Mouse (Mus musculus) ovary, adult 18-20 months (tissue): ENCODE measurements around the gene Rab31.

Source experiments
- DNase-seq: peaks from one replicate; pipeline ENCODE4 v3.0.0; 2022; ENCODE audit warnings: low spot score, mixed read lengths

Gene Rab31

DNA sequence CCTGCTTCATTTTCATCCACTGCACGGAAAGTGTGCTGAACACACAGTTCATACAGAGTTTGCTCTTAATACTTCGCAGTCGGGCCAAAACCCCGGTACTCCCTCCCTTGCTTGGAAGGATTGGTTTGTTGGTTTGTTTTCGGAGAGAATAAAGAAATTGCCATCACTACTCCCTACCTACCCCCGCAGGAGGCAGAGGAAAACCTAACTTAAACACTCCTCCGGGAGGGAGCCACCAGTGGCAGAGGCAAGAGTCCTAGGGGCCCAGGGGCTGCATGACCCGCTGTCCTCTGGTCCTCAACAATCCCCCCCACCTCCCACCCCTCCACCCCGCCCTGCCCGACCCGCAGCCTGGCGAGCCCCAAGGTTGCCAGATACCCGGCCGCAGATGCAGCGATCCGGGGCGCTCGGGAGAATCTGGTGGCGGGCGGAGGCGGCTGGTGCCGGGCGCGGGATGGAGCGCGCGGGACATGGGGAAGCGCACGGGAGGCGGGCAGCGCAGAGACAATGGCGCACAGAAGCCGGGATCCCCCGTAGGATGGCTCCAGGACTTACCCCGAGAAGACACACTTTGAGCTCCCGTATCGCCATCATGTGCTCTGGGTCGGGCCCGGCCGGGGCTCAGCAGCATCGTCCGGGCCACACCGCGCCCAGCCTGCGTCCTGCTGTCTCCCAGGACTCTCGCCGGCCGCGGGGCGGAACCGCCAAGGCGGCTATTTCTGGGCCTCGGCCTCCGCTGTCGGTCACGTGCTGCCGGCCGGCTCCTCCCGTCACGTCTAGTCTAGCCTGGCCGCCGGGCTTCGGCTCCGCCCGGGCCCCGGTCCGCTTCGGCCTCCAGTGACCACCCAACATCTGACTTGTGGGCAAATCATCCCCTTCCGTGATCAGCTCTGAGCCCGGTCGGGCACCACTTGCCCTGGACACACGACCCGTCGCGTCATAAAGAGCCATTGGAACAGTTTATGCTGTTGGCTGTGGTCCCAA lies at the start of gene Rab31:
Gene Rab31, minus strand, starts transcription at position 802 of the 984 bp plus-strand sequence.
- DNase-seq, result peak; percentile 75

DNA sequence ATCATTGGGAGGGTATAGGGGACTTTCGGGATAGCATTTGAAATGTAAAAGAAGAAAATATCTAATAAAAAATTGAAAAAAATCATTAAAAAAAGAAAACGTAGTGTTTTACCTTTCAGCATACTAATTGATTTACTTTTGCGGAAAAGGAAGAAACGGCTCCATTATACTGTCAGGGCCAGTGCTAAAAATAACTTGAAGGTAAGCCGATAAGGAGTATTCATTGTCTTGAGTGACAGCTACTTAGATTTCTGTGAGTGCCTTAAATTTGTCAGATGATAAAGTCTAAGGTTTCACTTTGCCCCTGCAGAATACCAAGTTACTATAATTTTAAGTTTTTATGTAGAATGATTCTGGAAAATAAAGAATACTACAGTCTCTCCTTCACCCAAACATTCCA lies 47.6 kb upstream of the Rab31 start:
- no peak for DNase-seq

- DNase-seq, result no peak
Measured at GRCm38 (mm10) chr17:65813763-65814162, 41.2 kb upstream of the Rab31 start.

GRCm38 (mm10) chr17:65811032-65811431 lies 38.5 kb upstream of the Rab31 start:
- DNase-seq, result no peak

GRCm38 (mm10) chr17:65806416-65806815 lies 33.9 kb upstream of the Rab31 start:
- no peak for DNase-seq

GRCm38 (mm10) chr17:65805966-65806365 lies 33.4 kb upstream of the Rab31 start:
- no peak for DNase-seq

DNA sequence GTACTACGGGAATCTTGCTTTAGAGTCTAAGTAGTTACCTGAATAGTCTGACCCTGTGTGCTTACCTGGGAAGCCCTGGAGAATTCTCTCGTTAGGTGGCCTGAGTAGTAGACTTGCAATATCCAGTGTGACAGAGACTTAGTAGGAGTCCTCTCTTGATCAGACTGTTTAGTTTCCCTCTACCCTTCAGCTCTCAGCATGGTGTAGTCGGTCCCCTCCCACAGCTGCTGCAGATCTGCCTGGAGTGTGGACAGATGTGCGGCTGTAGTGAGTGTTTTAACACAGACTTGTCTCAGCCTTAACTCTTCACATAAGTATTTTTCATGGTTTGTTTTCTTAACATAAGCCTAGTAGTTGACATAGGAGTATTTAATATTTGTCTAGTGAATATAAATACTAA lies 29.5 kb upstream of the Rab31 start:
- no peak for DNase-seq

- DNase-seq, result no peak
Measured at GRCm38 (mm10) chr17:65800451-65800850, 27.9 kb upstream of the Rab31 start.

DNA sequence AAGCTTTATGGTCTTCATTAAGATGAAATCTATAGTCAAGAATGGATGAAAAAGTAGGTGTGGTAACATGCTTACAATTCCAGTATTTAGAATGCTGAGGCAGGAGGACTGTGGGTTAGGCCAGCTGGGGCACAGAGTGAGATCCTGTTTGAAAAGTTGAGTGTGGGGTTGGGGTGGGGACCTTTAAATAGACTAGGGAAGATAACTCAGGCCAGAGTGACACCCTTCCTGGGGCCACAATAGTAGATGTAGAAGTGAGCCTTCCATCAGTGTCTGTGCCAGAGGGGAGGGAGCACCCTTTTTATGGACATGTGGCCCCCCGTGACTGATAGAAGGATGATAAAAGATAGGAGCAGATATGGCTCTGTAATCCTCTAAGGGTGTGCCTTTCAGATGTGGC lies 26.8 kb upstream of the Rab31 start:
- no peak for DNase-seq

DNA sequence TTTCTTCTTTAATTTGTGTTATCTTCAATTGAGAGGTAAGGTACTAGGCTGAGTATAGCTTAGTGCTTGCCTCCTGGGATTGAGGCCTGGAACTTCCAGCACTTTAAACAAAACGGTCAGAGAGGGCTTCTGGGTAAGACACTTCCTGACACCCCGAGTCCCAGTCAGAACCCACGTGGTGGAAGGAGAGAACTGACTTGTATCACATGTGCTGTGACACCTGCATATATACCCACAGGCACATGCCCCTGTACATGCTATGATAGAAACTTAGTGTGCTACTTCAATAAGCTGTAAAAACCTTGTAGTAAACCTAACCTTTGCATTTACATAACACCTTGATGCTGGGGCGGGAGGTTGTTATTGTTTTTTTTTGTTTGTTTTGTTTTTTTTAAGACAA lies 25.9 kb upstream of the Rab31 start:
- no peak for DNase-seq

DNA sequence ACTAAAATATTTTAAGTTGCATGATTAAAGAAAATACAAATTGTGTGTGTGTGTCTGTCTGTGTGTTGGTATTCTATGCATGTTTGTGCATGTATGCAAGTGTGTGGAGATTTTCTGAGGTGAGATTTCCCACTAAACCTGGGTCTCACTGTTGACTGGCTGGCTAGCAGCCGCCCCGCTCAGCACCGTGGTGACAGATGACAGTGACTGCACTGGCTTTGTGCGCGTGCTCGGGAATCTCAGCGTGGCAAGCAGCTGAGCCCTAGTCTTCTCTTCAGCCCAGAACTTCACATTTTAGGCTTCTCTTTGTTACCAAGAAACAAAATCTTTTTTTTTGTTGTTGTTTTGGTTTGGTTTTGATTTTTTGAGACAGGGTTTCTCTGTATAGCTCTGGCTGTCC lies 23.5 kb upstream of the Rab31 start:
- DNase-seq, result no peak

DNA sequence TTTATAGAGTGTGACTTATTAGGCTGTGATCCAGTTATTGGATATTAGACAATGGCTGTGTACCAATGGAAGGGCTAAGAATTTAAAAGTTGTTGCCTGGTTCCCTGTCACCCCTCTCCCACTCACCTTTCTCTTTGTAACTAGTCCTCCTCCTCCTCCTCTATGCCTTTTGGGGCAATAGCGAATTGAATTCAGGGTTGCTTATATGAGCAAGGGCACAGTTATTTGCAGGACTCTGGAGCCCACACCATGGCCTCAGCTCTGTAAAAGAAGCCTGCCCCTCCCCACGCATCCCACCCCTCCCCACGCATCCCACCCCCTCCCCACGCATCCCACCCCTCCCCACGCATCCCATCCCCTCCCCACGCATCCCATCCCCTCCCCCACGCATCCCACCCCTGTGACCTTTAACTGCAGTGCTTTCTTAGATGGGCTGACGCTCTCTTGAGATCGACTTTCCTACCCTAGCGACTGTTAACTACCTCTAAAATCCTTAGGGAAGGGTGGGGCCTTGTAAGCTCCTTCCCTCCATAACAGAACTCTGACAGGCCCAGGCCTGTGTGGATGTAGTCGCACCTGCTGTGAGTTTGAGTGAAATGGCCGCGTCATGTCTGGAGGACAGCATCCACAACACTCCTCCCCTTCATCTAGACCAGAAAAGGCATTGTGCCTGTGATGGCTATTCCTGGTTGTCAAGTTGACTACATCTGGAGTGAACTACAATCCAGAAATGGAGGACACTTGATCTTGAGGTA lies 21.7 kb upstream of the Rab31 start:
- DNase-seq, result no peak

DNA sequence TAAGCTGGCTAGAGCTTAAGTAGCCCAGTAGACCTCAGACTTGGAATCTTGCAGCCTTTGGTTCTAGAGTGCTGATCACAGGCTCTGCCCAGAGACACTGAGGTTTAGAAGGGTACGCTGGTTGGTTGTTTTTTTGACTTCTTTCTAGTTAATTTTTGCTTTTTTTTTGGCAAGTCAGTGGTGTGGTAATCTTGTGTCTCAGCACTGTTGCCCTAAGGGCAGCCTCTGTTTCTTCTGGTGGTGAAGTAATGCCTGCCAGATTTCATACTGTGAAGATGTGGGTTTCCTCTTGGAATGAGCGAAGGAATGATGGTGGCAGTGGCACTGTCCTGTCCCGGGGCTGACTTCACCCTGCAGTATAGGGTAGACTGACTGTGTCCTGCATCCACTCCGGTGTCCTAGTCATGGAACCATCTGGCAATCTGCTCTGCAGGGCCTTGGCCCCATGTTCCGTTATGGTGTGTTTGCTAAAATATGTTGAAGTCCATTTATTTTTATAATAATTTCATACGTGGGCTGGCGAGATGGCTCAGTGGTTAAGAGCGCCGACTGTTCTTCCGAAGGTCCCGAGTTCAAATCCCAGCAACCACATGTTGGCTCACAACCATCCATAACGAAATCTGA lies 20.9 kb upstream of the Rab31 start:
- DNase-seq, result no peak

- no peak for DNase-seq
Measured at GRCm38 (mm10) chr17:65791161-65791560, 18.6 kb upstream of the Rab31 start.

- no peak for DNase-seq
Measured at GRCm38 (mm10) chr17:65789576-65789975, 17.0 kb upstream of the Rab31 start.

DNA sequence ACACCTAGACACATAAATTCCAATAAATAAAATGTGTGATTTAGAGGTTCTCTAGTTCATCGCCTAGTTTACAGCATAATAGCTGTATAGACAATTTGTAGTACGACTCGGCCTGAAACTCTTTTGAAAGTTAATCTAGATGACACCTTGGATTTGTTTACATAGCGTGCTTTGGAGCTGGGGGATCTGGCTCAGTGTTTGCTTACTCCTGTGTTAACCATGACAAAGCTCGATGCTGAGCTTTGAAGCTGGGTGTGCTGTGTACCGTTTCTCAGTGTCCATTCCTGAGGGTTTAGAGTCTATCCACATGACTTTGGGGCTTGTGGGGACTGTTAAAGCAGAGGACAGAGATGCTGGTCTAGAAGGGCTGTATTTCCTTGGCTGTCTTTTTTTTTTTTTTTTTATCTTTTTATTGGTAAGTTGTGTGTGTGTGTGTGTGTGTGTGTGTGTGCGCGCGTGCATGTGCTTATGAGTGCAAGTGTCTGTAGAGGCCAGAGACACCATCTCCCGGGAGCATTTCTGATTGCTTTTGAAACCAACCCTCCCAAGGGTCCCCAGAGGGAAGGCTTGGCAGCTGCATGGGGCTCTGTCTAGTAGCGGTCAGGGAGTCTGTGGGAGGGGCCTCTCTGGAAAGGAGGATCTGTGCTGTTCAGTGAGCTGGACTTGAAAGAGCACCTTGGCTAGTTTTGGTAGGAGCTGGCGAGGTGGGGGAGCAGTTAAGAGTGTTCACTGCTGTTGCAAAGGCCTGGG lies 16.2 kb upstream of the Rab31 start:
- DNase-seq, result no peak

DNA sequence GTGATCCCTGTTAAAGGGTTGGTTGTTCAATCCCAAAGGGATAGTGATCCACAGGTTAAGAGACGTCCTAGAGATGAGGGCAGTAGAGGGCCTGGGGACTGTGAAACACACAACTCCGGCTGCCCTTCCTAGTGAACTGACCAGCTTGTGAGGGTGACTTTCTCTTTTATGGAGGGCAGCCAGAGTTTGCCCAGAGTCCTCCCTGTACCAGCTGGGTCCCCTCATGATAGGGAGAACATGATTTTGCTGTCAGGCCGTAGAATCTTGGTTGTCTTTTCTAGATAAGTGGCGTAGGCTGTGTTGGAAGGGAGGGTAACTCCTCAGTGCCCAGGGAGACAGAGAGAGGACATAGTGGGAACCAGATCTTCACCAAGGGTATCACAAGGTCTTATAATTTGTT lies 14.7 kb upstream of the Rab31 start:
- no peak for DNase-seq

DNA sequence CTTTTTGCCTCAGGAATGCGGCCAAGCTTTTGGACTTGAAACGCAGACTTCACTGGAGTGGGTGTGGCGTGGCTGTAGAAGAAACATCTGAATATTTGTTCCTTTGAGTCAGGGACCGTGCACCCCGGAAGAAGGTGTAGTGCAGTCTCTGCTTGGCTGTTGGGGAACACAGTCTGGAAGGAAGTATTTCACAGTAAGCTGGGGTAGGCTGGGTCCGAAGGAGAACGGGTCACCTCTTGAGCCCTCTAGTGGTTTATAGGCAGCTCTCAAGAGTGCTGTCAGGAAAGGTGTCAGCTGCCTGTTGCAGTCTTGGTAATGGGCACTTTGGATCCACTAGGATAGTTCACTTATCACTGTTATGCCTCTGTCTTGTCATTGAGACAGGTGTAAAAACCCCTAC lies 13.7 kb upstream of the Rab31 start:
- DNase-seq, result no peak

- no peak for DNase-seq
Measured at GRCm38 (mm10) chr17:65785707-65786106, 13.2 kb upstream of the Rab31 start.

- no peak for DNase-seq
Measured at GRCm38 (mm10) chr17:65784610-65785140, 12.1 kb upstream of the Rab31 start.
